ENCODE assay signal across 21 mouse cellular contexts in genomic region chr9:103409119-103409518, GRCm38 (mm10). TPM values are rescaled to one million over a fixed set of nuclear protein-coding genes. Genes with fewer than 3 reads are reported as not detected.
DNase-seq lines count a peak whose midpoint lies in the region; ATAC-seq lines count a peak whose summit lies in the region.
"Had no signal": no experiment of that assay in that cellular context is flagged by ENCODE, and none has a peak within 500 bp of the region (broad histone marks: within the 10 kb centered on the region; RNA-seq: fewer than 3 reads in every experiment).

No protein-coding gene starts in this region.

- no peak for DNase-seq in hindbrain, embryonic 10.5 days (ENCODE audit: low spot score)
- no peak for DNase-seq in neural tube, embryonic 10.5 days (ENCODE audit: extremely low spot score, low spot score)
- DNase-seq in cerebellum, postnatal 10 days, result no peak
- no peak for DNase-seq in gastrocnemius, postnatal 25 days
- DNase-seq: adrenal gland, postnatal 25 days; cerebellum, adult 11 months; cerebellum, adult 9-11 months; heart, postnatal 10 days; kidney, adult 9 months; kidney, postnatal 25 days; lung, postnatal 4 days; right cerebral cortex, postnatal 14 days; spleen, adult 18-20 months had no signal

- no peak overlapping the region for H3K4me3 ChIP-seq in hindbrain, embryonic 13.5 days
- H3K4me3 ChIP-seq in hindbrain, embryonic 10.5 days, result no peak overlapping the region
- H3K4me3 ChIP-seq in neural tube, embryonic 13.5 days, result no peak overlapping the region
- H3K4me3 ChIP-seq in limb, embryonic 13.5 days, result no peak overlapping the region
- H3K4me3 ChIP-seq: heart, embryonic 12.5 days; hindbrain, embryonic 12.5 days; intestine, embryonic 15.5 days; layer of hippocampus, adult 2 months had no signal

- H3K27ac ChIP-seq in hindbrain, embryonic 13.5 days, result peak overlapping the region; percentile 62
- no peak overlapping the region for H3K27ac ChIP-seq in hindbrain, embryonic 10.5 days
- peak overlapping the region; percentile 38; the same call in 1 of the 2 replicates for H3K27ac ChIP-seq in neural tube, embryonic 13.5 days (replicated peaks)
- H3K27ac ChIP-seq in limb, embryonic 13.5 days, result 0 out of 2 replicates have a peak overlapping the region, but pooled peaks have one; percentile 39
- H3K27ac ChIP-seq: intestine, embryonic 15.5 days; layer of hippocampus, adult 2 months had no signal

- H3K4me1 ChIP-seq in hindbrain, embryonic 13.5 days (replicated peaks), result peaks cover 16% of the 10 kb centered on the region
- H3K4me1 ChIP-seq in hindbrain, embryonic 10.5 days (replicated peaks), result peaks cover 11% of the 10 kb centered on the region
- peaks cover 14% of the 10 kb centered on the region for H3K4me1 ChIP-seq in neural tube, embryonic 13.5 days (replicated peaks)
- peaks cover 39% of the 10 kb centered on the region for H3K4me1 ChIP-seq in limb, embryonic 13.5 days
- H3K4me1 ChIP-seq: heart, embryonic 12.5 days had no signal

- no peak for ATAC-seq in hindbrain, embryonic 13.5 days (ENCODE audit: low FRiP score)
- no peak for ATAC-seq in neural tube, embryonic 13.5 days (ENCODE audit: low read depth)
- ATAC-seq in limb, embryonic 13.5 days (ENCODE audit: low FRiP score, low read depth), result peak; percentile 41; the same call in 1 of the 2 replicates
- ATAC-seq: CD4-positive, CD25-positive, alpha-beta regulatory T cell, adult 4 months had no signal

- no peaks in the 10 kb centered on the region for H3K9me3 ChIP-seq in hindbrain, embryonic 13.5 days
- H3K9me3 ChIP-seq in hindbrain, embryonic 10.5 days, result no peaks in the 10 kb centered on the region
- H3K9me3 ChIP-seq in neural tube, embryonic 13.5 days, result no peaks in the 10 kb centered on the region
- no peaks in the 10 kb centered on the region for H3K9me3 ChIP-seq in limb, embryonic 13.5 days
- H3K9me3 ChIP-seq: heart, embryonic 12.5 days; hindbrain, embryonic 12.5 days; intestine, embryonic 15.5 days had no signal

- H3K36me3 ChIP-seq in hindbrain, embryonic 13.5 days, result no peaks in the 10 kb centered on the region
- no peaks in the 10 kb centered on the region for H3K36me3 ChIP-seq in hindbrain, embryonic 10.5 days
- H3K36me3 ChIP-seq in neural tube, embryonic 13.5 days, result no peaks in the 10 kb centered on the region
- H3K36me3 ChIP-seq in limb, embryonic 13.5 days, result no peaks in the 10 kb centered on the region
- H3K36me3 ChIP-seq: heart, embryonic 12.5 days; hindbrain, embryonic 12.5 days; intestine, embryonic 15.5 days had no signal

- no peak overlapping the region for H3K4me2 ChIP-seq in hindbrain, embryonic 13.5 days
- H3K4me2 ChIP-seq in neural tube, embryonic 13.5 days, result no peak overlapping the region
- H3K4me2 ChIP-seq in limb, embryonic 13.5 days (replicated peaks), result no peak overlapping the region
- H3K4me2 ChIP-seq: heart, embryonic 12.5 days; hindbrain, embryonic 12.5 days; intestine, embryonic 15.5 days had no signal

- no peak overlapping the region for H3K9ac ChIP-seq in hindbrain, embryonic 13.5 days
- H3K9ac ChIP-seq in neural tube, embryonic 13.5 days, result no peak overlapping the region
- H3K9ac ChIP-seq in limb, embryonic 13.5 days, result no peak overlapping the region
- H3K9ac ChIP-seq: heart, embryonic 12.5 days; hindbrain, embryonic 12.5 days; intestine, embryonic 15.5 days had no signal

- H3K27me3 ChIP-seq in hindbrain, embryonic 13.5 days, result no peaks in the 10 kb centered on the region
- H3K27me3 ChIP-seq in hindbrain, embryonic 10.5 days (ENCODE audit: insufficient read depth, poor library complexity, severe bottlenecking), result no peaks in the 10 kb centered on the region
- no peaks in the 10 kb centered on the region for H3K27me3 ChIP-seq in neural tube, embryonic 13.5 days
- H3K27me3 ChIP-seq in limb, embryonic 13.5 days, result peaks cover 6% of the 10 kb centered on the region; the same call in 1 of the 2 replicates
- H3K27me3 ChIP-seq: heart, embryonic 12.5 days; hindbrain, embryonic 12.5 days; intestine, embryonic 15.5 days had no signal

- WGBS in hindbrain, embryonic 13.5 days, result 81% methylated on average over 2 of the region's 2 CpGs
- WGBS in hindbrain, embryonic 10.5 days, result 90% methylated on average over 2 of the region's 2 CpGs
- 62% methylated on average over 2 of the region's 2 CpGs for WGBS in neural tube, embryonic 13.5 days
- 48% methylated on average over 2 of the region's 2 CpGs for WGBS in limb, embryonic 13.5 days

RNA-seq across cellular contexts. Expression of gene Cdv3, which starts 43.5 kb away (rescaled TPM):
- 80.9 and 84.4 TPM in 2 replicates for polyA plus RNA-seq in hindbrain, embryonic 13.5 days (2015; fragmentation: Nextera tagmentation; extraction: Ambion mirVana)
- 150 and 153 TPM in 2 replicates for polyA plus RNA-seq in hindbrain, embryonic 10.5 days (2016; fragmentation: Nextera tagmentation; extraction: Ambion mirVana)
- 78.1 and 88.3 TPM in 2 replicates for polyA plus RNA-seq in neural tube, embryonic 13.5 days (2015; fragmentation: Nextera tagmentation; extraction: Ambion mirVana)
- polyA plus RNA-seq in limb, embryonic 13.5 days (2015; fragmentation: Nextera tagmentation; extraction: Ambion mirVana), result 121 and 122 TPM in 2 replicates
- total RNA-seq in gastrocnemius, postnatal 25 days (2021), result 100 to 1,000 TPM; 144 to 162 TPM
